ENCODE assay signal across 10 mouse cellular contexts in genomic region chr5:107177791-107178190, GRCm38 (mm10).
A peak's percentile ranks its signal among the peaks of the same experiment; 100 is the strongest.
DNase-seq lines count a peak whose midpoint lies in the region; ATAC-seq and TF ChIP-seq lines count a peak whose summit lies in the region.
"Had no signal": no experiment of that assay in that cellular context is flagged by ENCODE, and none has a peak within 500 bp of the region (broad histone marks: within the 10 kb centered on the region; RNA-seq: fewer than 3 reads in every experiment).

No protein-coding gene starts in this region.

- no peak overlapping the region for H3K4me3 ChIP-seq in heart, postnatal 0 days (ENCODE audit: low read depth, low read length)
- H3K4me3 ChIP-seq in spleen, adult 2 months (ENCODE audit: extremely low read depth, insufficient read depth, insufficient read length) = no peak overlapping the region
- H3K4me3 ChIP-seq: limb, embryonic 12.5 days; midbrain, embryonic 12.5 days had no signal

- H3K4me1 ChIP-seq in heart, postnatal 0 days (ENCODE audit: control insufficient read depth, insufficient read depth) = peaks cover 9% of the 10 kb centered on the region; the same call in 1 of the 2 replicates
- H3K4me1 ChIP-seq in spleen, adult 2 months (ENCODE audit: control insufficient read depth, insufficient read depth, insufficient read length) = peaks cover 2% of the 10 kb centered on the region; the same call in 1 of the 2 replicates

- intact Hi-C loops in heart, postnatal 14 days (cut with DNase I) = no loop called here

- H3K9ac ChIP-seq in heart, postnatal 0 days (replicated peaks; ENCODE audit: low read depth, low read length) = no peak overlapping the region
- H3K9ac ChIP-seq: limb, embryonic 12.5 days; midbrain, embryonic 12.5 days had no signal

- no peak for ATAC-seq in heart, postnatal 0 days (ENCODE audit: insufficient read depth, low read depth)
- peak; percentile 48 for ATAC-seq in inflammation-experienced regulatory T-cells, adult 6 months

- no peaks in the 10 kb centered on the region for H3K27me3 ChIP-seq in heart, postnatal 0 days (ENCODE audit: control insufficient read depth, insufficient read depth, low read length)
- no peaks in the 10 kb centered on the region for H3K27me3 ChIP-seq in spleen, adult 2 months (ENCODE audit: control insufficient read depth, insufficient read depth, low read length)
- H3K27me3 ChIP-seq: limb, embryonic 12.5 days; midbrain, embryonic 12.5 days had no signal

- WGBS in heart, postnatal 0 days = 56% methylated on average over 6 of the region's 6 CpGs
- WGBS in spleen, adult 2 months = 40% methylated on average over 6 of the region's 6 CpGs

- H3K36me3 ChIP-seq in heart, postnatal 0 days (replicated peaks; ENCODE audit: control insufficient read depth, insufficient read depth, low read length) = no peaks in the 10 kb centered on the region
- H3K36me3 ChIP-seq in spleen, adult 2 months (ENCODE audit: control insufficient read depth, insufficient read depth, low read length) = no peaks in the 10 kb centered on the region
- H3K36me3 ChIP-seq: limb, embryonic 12.5 days; midbrain, embryonic 12.5 days had no signal

- H3K9me3 ChIP-seq in heart, postnatal 0 days (replicated peaks; ENCODE audit: control insufficient read depth, low read length) = no peaks in the 10 kb centered on the region
- H3K9me3 ChIP-seq: limb, embryonic 12.5 days; midbrain, embryonic 12.5 days had no signal

- no peak for TF ChIP-seq CTCF in heart, postnatal 0 days (IDR thresholded peaks at IDR 0.05; ENCODE audit: low read depth)
- no peak for TF ChIP-seq CTCF in spleen, adult 2 months (IDR thresholded peaks at IDR 0.05; ENCODE audit: extremely low read depth, insufficient read depth, insufficient read length, insufficient replicate concordance)

- TF ChIP-seq POLR2A in spleen, adult 2 months (IDR thresholded peaks at IDR 0.05; ENCODE audit: low read depth, low read length) = no peak

- no peak overlapping the region for H3K4me2 ChIP-seq in heart, postnatal 0 days (ENCODE audit: low read depth, low read length)
- H3K4me2 ChIP-seq: limb, embryonic 12.5 days; midbrain, embryonic 12.5 days had no signal

- no peak for DNase-seq in heart, postnatal 0 days (ENCODE audit: low spot score)
- no peak for DNase-seq in heart, postnatal 14 days
- DNase-seq in spleen, adult 2 months (ENCODE audit: low read depth in 1 of 2, low spot score in 2 of 2) = no peak
- DNase-seq in spleen, adult 12 weeks (ENCODE audit: low spot score) = no peak
- DNase-seq in thymus, postnatal 25 days = peak; percentile 38
- DNase-seq in cerebellum, adult 11-12 months = no peak
- no peak for DNase-seq in MN1 (ENCODE audit: low spot score)

- no peak for TF ChIP-seq EP300 in heart, postnatal 0 days (IDR thresholded peaks at IDR 0.05; ENCODE audit: low read depth)

- H3K27ac ChIP-seq in heart, postnatal 0 days (ENCODE audit: low read depth) = peak overlapping the region; percentile 23; the same call in 1 of the 2 replicates
- peak overlapping the region; percentile 56; the same call in 1 of the 2 replicates for H3K27ac ChIP-seq in spleen, adult 2 months (ENCODE audit: insufficient read depth, low read length)
- H3K27ac ChIP-seq: limb, embryonic 12.5 days; midbrain, embryonic 12.5 days had no signal
